Mouse (Mus musculus): ENCODE results near the gene Gucy2g.
A peak's percentile ranks its signal among the peaks of the same experiment; 100 is the strongest.

Gucy2g gene

GRCm38 (mm10) chr19:55241186-55241645 lies at the start of gene Gucy2g:
Gene Gucy2g (minus strand): TSS chr19:55241236.
- peak; percentile 89 for DNase-seq

- DNase-seq = no peak
Observed at GRCm38 (mm10) chr19:55288974-55289373, 47.9 kb upstream of the Gucy2g start.

GRCm38 (mm10) chr19:55286034-55286433 lies 45.0 kb upstream of the Gucy2g start:
- no peak for DNase-seq

GRCm38 (mm10) chr19:55284093-55284492 lies 43.1 kb upstream of the Gucy2g start:
- no peak for DNase-seq

GRCm38 (mm10) chr19:55276770-55277169 lies 35.7 kb upstream of the Gucy2g start:
- no peak for DNase-seq

GRCm38 (mm10) chr19:55276100-55276499 lies 35.1 kb upstream of the Gucy2g start:
- DNase-seq = peak; percentile 70

GRCm38 (mm10) chr19:55273340-55273739 lies 32.3 kb upstream of the Gucy2g start:
- peak; percentile 23 for DNase-seq

- no peak for DNase-seq
Observed at GRCm38 (mm10) chr19:55271448-55271847, 30.4 kb upstream of the Gucy2g start.

GRCm38 (mm10) chr19:55269051-55269450 lies 28.0 kb upstream of the Gucy2g start:
- DNase-seq = no peak

GRCm38 (mm10) chr19:55268150-55268549 lies 27.1 kb upstream of the Gucy2g start:
- DNase-seq = no peak

GRCm38 (mm10) chr19:55266786-55267185 lies 25.8 kb upstream of the Gucy2g start:
- DNase-seq = no peak

- no peak for DNase-seq
Observed at GRCm38 (mm10) chr19:55265269-55265668, 24.2 kb upstream of the Gucy2g start.

- DNase-seq = no peak
Observed at GRCm38 (mm10) chr19:55260389-55261184, 19.6 kb upstream of the Gucy2g start.

GRCm38 (mm10) chr19:55258514-55258913 lies 17.5 kb upstream of the Gucy2g start:
- DNase-seq = no peak

GRCm38 (mm10) chr19:55257656-55258375 lies 16.8 kb upstream of the Gucy2g start:
- DNase-seq = no peak

GRCm38 (mm10) chr19:55256156-55256555 lies 15.1 kb upstream of the Gucy2g start:
- DNase-seq = no peak

- DNase-seq = no peak
Observed at GRCm38 (mm10) chr19:55254513-55255016, 13.5 kb upstream of the Gucy2g start.

GRCm38 (mm10) chr19:55253570-55254441 lies 12.8 kb upstream of the Gucy2g start:
- peak; percentile 98 for DNase-seq

- no peak for DNase-seq
Observed at GRCm38 (mm10) chr19:55253239-55253569, 12.2 kb upstream of the Gucy2g start.

GRCm38 (mm10) chr19:55251383-55252124 lies 10.5 kb upstream of the Gucy2g start, which contains the start of gene Acsl5:
Gene Acsl5 (plus strand): TSS chr19:55251938.
- DNase-seq = peak; percentile 44

- DNase-seq = no peak
Observed at GRCm38 (mm10) chr19:55250451-55250850, 9.4 kb upstream of the Gucy2g start.

- peak; percentile 70 for DNase-seq
Observed at GRCm38 (mm10) chr19:55247991-55248520, 7.0 kb upstream of the Gucy2g start.
